Mouse (Mus musculus) megakaryocyte, embryonic 14.5 days (primary cell): Measurements from ENCODE around the gene Angptl7.

Experiments
- FLI1 ChIP-seq: IDR thresholded peaks from 2 replicates; pipeline ENCODE4 v1.6.1; 2012; ENCODE audit warnings: low read length, inconsistent platforms, mixed read lengths
- GATA1 ChIP-seq: IDR thresholded peaks from 3 replicates; pipeline ENCODE4 v1.6.1; 2012; ENCODE audit warnings: mixed read lengths, low read length, inconsistent platforms, borderline replicate concordance

GRCm38 (mm10) chr4:148513021-148513559 is 12.8 kb upstream of the Angptl7 start:
- no peak for TF ChIP-seq GATA1
- no peak for TF ChIP-seq FLI1
